Mouse (Mus musculus) heart, embryonic 11.5 days (tissue): ENCODE results near the gene Mrps18a. TPM values are rescaled to one million over a fixed set of nuclear protein-coding genes. Genes with fewer than 3 reads are reported as not detected.

Source experiments
- ATAC-seq: fragments of 200-750 bp; cut with Nextera tagmentation; replicated peaks from 2 replicates; pipeline ENCODE4 v1.8.0; 2017; ENCODE audit warnings: moderate library complexity; ENCODE audit not compliant: insufficient number of reproducible peaks, low FRiP score, low TSS enrichment
- H3K27ac ChIP-seq: fragments of 300-500 bp; sonication (generic); 2 replicates; pipeline ENCODE4 v1.5.1; 2014; ENCODE audit warnings: mild to moderate bottlenecking, low read depth, low read length
- H3K27me3 ChIP-seq: fragments of 300-500 bp; sonication (generic); 2 replicates; pipeline ENCODE4 v1.6.1; 2014; ENCODE audit warnings: mild to moderate bottlenecking, low read length, mixed read lengths; ENCODE audit not compliant: control insufficient read depth, insufficient read depth
- H3K36me3 ChIP-seq: fragments of 300-500 bp; sonication (generic); 2 replicates; pipeline ENCODE4 v1.6.1; 2014; ENCODE audit warnings: mild to moderate bottlenecking, low read length, moderate library complexity, mixed read lengths; ENCODE audit not compliant: control insufficient read depth, insufficient read depth
- H3K4me1 ChIP-seq: fragments of 300-500 bp; sonication (generic); 2 replicates; pipeline ENCODE4 v1.6.1; 2014; ENCODE audit warnings: low read length; ENCODE audit not compliant: control insufficient read depth, insufficient read depth
- H3K4me2 ChIP-seq: fragments of 300-500 bp; sonication (generic); 2 replicates; pipeline ENCODE4 v1.6.1; 2014; ENCODE audit warnings: mild to moderate bottlenecking, moderate library complexity
- H3K4me3 ChIP-seq: fragments of 300-500 bp; sonication (generic); 2 replicates; pipeline ENCODE4 v1.5.1; 2014; ENCODE audit warnings: low read depth, low read length
- H3K9ac ChIP-seq: fragments of 300-500 bp; sonication (generic); 2 replicates; pipeline ENCODE4 v1.6.1; 2014; ENCODE audit warnings: mild to moderate bottlenecking, low read depth, low read length, moderate library complexity
- H3K9me3 ChIP-seq: fragments of 300-500 bp; sonication (generic); replicated peaks from 2 replicates; pipeline ENCODE4 v1.6.1; 2016; ENCODE audit warnings: low read length; ENCODE audit not compliant: control insufficient read depth
- WGBS: fragments of 180-500 bp; shearing (Covaris S2); extraction: QIAGEN DNeasy Blood & Tissue Kit; methylation state at CpG from one replicate; pipeline ENCODE4 v1.1.7; 2014; ENCODE audit not compliant: insufficient replicate concordance; 5-methylcytosine and 5-hydroxymethylcytosine counted together
- polyA plus RNA-seq: library from polyadenylated mRNA; unstranded; fragments of >200 nt; fragmentation: Nextera tagmentation; extraction: Ambion mirVana; gene quantifications from 2 replicates; pipeline ENCODE4 v1.2.1, GENCODE M21; 2014

Gene Mrps18a
- polyA plus RNA-seq, 1 experiment from 2014 or later, result 123 TPM

- Histone ChIP-seq H3K4me2 (no peak overlapping the region), H3K4me3 (no peak overlapping the region), H3K27me3 (no peaks in the 10 kb centered on the region), H3K4me1 (peaks cover 17% of the 10 kb centered on the region), H3K9ac (no peak overlapping the region), H3K9me3 (no peaks in the 10 kb centered on the region), H3K27ac (no peak overlapping the region), H3K36me3 (peaks cover 44% of the 10 kb centered on the region)
- no peak for ATAC-seq
- 83% methylated on average over 11 of the region's 11 CpGs for WGBS
These were observed 56.2 kb downstream of the Mrps18a start for GRCm38 (mm10) chr17:46167014-46167413.

GRCm38 (mm10) chr17:46168318-46168717, 57.5 kb downstream of the Mrps18a start:
- Histone ChIP-seq H3K9ac (no peak overlapping the region), H3K36me3 (peaks cover 44% of the 10 kb centered on the region)
- WGBS, result 56% methylated on average over 5 of the region's 5 CpGs

GRCm38 (mm10) chr17:46168768-46169167, 58.0 kb downstream of the Mrps18a start:
- Histone ChIP-seq H3K9ac (no peak overlapping the region), H3K9me3 (no peaks in the 10 kb centered on the region), H3K4me2 (no peak overlapping the region), H3K4me3 (no peak overlapping the region), H3K4me1 (peaks cover 5% of the 10 kb centered on the region; the same call in 1 of the 2 replicates), H3K27ac (no peak overlapping the region), H3K27me3 (no peaks in the 10 kb centered on the region), H3K36me3 (peaks cover 44% of the 10 kb centered on the region)
- no peak for ATAC-seq
- 78% methylated on average over 5 of the region's 5 CpGs for WGBS

More at GRCm38 (mm10) chr17:46168318-46168717, 57.5 kb downstream of the Mrps18a start:
- ATAC-seq, result peak; percentile 65
- no peaks in the 10 kb centered on the region for H3K27me3 ChIP-seq
- no peak overlapping the region for H3K4me3 ChIP-seq
- H3K4me1 ChIP-seq, result peaks cover 5% of the 10 kb centered on the region; the same call in 1 of the 2 replicates
- H3K9me3 ChIP-seq, result no peaks in the 10 kb centered on the region
- H3K27ac ChIP-seq, result no peak overlapping the region
- no peak overlapping the region; the same call in 1 of the 2 replicates for H3K4me2 ChIP-seq

- no peak overlapping the region for H3K9ac ChIP-seq
- peaks cover 5% of the 10 kb centered on the region; the same call in 1 of the 2 replicates for H3K4me1 ChIP-seq
- no peak overlapping the region for H3K4me3 ChIP-seq
- no peak overlapping the region for H3K4me2 ChIP-seq
- H3K9me3 ChIP-seq, result no peaks in the 10 kb centered on the region
- no peak overlapping the region for H3K27ac ChIP-seq
- WGBS, result 70% methylated on average over 3 of the region's 3 CpGs
- H3K27me3 ChIP-seq, result no peaks in the 10 kb centered on the region
- ATAC-seq, result 0 out of 2 replicates have a peak, but pooled peaks have one; percentile 10
- peaks cover 32% of the 10 kb centered on the region for H3K36me3 ChIP-seq
These were observed 59.8 kb downstream of the Mrps18a start for GRCm38 (mm10) chr17:46170538-46170937.

Other genes starting within 250 kb of the Mrps18a start
- 4.9 and 7.4 TPM in 2 replicates for gene Vegfa, start 78.6 kb upstream of the Mrps18a start, polyA plus RNA-seq
- gene Rsph9, start 33.2 kb downstream of the Mrps18a start, polyA plus RNA-seq, result 6.1 and 6.7 TPM in 2 replicates
- 38.8 and 39.8 TPM in 2 replicates for gene Mad2l1bp, start 42.6 kb downstream of the Mrps18a start, polyA plus RNA-seq
- 24.9 and 28.6 TPM in 2 replicates for gene Gtpbp2, start 50.0 kb downstream of the Mrps18a start, polyA plus RNA-seq
- gene Polh, start 91.7 kb downstream of the Mrps18a start, polyA plus RNA-seq, result 12.1 and 12.3 TPM in 2 replicates
- 32.3 and 32.6 TPM in 2 replicates for gene Xpo5, start 91.8 kb downstream of the Mrps18a start, polyA plus RNA-seq
- gene Polr1c, start 137.1 kb downstream of the Mrps18a start, polyA plus RNA-seq, result 56.0 and 56.1 TPM in 2 replicates
- 77.8 and 83.0 TPM in 2 replicates for gene Yipf3, start 137.1 kb downstream of the Mrps18a start, polyA plus RNA-seq
- gene Lrrc73, start 142.5 kb downstream of the Mrps18a start, polyA plus RNA-seq, result 0.70 and 0.79 TPM in 2 replicates
- gene Tjap1, start 172.0 kb downstream of the Mrps18a start, polyA plus RNA-seq, result 36.8 and 37.0 TPM in 2 replicates
- 0.27 TPM in 1 of 2 replicates, not detected in the other for gene Dlk2, start 186.4 kb downstream of the Mrps18a start, polyA plus RNA-seq
- 3.4 and 4.3 TPM in 2 replicates for gene Abcc10, start 217.4 kb downstream of the Mrps18a start, polyA plus RNA-seq